Mouse (Mus musculus): Measurements from ENCODE around the gene Col5a1.

Col5a1 gene

GRCm38 (mm10) chr2:27886148-27886551 is at the start of gene Col5a1:
Col5a1 (plus strand) TSS chr2:27886425.
- DNase-seq (ENCODE audit: low read depth in 1 of 2, low spot score in 2 of 2) = no peak

- DNase-seq (ENCODE audit: low read depth in 1 of 2, low spot score in 2 of 2) = no peak
Observed at GRCm38 (mm10) chr2:27838112-27838511, 48.1 kb upstream of the Col5a1 start.

GRCm38 (mm10) chr2:27840890-27841289 is 45.3 kb upstream of the Col5a1 start:
- DNase-seq (ENCODE audit: low read depth in 1 of 2, low spot score in 2 of 2) = no peak

GRCm38 (mm10) chr2:27842893-27843292 is 43.3 kb upstream of the Col5a1 start:
- no peak for DNase-seq (ENCODE audit: low read depth in 1 of 2, low spot score in 2 of 2)

- DNase-seq (ENCODE audit: low read depth in 1 of 2, low spot score in 2 of 2) = no peak
Observed at GRCm38 (mm10) chr2:27844885-27845284, 41.3 kb upstream of the Col5a1 start.

- DNase-seq (ENCODE audit: low read depth in 1 of 2, low spot score in 2 of 2) = no peak
Observed at GRCm38 (mm10) chr2:27847001-27847400, 39.2 kb upstream of the Col5a1 start.

- no peak for DNase-seq (ENCODE audit: low read depth in 1 of 2, low spot score in 2 of 2)
Observed at GRCm38 (mm10) chr2:27847851-27848435, 38.3 kb upstream of the Col5a1 start.

- DNase-seq (ENCODE audit: low read depth in 1 of 2, low spot score in 2 of 2) = no peak
Observed at GRCm38 (mm10) chr2:27848466-27848865, 37.8 kb upstream of the Col5a1 start.

GRCm38 (mm10) chr2:27858348-27858903 is 27.8 kb upstream of the Col5a1 start:
- DNase-seq (ENCODE audit: low read depth in 1 of 2, low spot score in 2 of 2) = no peak

- no peak for DNase-seq (ENCODE audit: low read depth in 1 of 2, low spot score in 2 of 2)
Observed at GRCm38 (mm10) chr2:27861576-27862238, 24.5 kb upstream of the Col5a1 start.

GRCm38 (mm10) chr2:27864491-27865365 is 21.5 kb upstream of the Col5a1 start:
- no peak for DNase-seq (ENCODE audit: low read depth in 1 of 2, low spot score in 2 of 2)

GRCm38 (mm10) chr2:27870586-27870985 is 15.6 kb upstream of the Col5a1 start:
- DNase-seq (ENCODE audit: low read depth in 1 of 2, low spot score in 2 of 2) = no peak

- no peak for DNase-seq (ENCODE audit: low read depth in 1 of 2, low spot score in 2 of 2)
Observed at GRCm38 (mm10) chr2:27871056-27871455, 15.2 kb upstream of the Col5a1 start.

GRCm38 (mm10) chr2:27872276-27872675 is 13.9 kb upstream of the Col5a1 start:
- no peak for DNase-seq (ENCODE audit: low read depth in 1 of 2, low spot score in 2 of 2)

- no peak for DNase-seq (ENCODE audit: low read depth in 1 of 2, low spot score in 2 of 2)
Observed at GRCm38 (mm10) chr2:27873030-27873429, 13.2 kb upstream of the Col5a1 start.

- no peak for DNase-seq (ENCODE audit: low read depth in 1 of 2, low spot score in 2 of 2)
Observed at GRCm38 (mm10) chr2:27874596-27874995, 11.6 kb upstream of the Col5a1 start.

GRCm38 (mm10) chr2:27875231-27875630 is 11.0 kb upstream of the Col5a1 start:
- no peak for DNase-seq (ENCODE audit: low read depth in 1 of 2, low spot score in 2 of 2)

GRCm38 (mm10) chr2:27875786-27876185 is 10.4 kb upstream of the Col5a1 start:
- DNase-seq (ENCODE audit: low read depth in 1 of 2, low spot score in 2 of 2) = no peak

- DNase-seq (ENCODE audit: low read depth in 1 of 2, low spot score in 2 of 2) = no peak
Observed at GRCm38 (mm10) chr2:27876724-27877504, 9.3 kb upstream of the Col5a1 start.

- DNase-seq (ENCODE audit: low read depth in 1 of 2, low spot score in 2 of 2) = no peak
Observed at GRCm38 (mm10) chr2:27878066-27878465, 8.2 kb upstream of the Col5a1 start.

GRCm38 (mm10) chr2:27883276-27883675 is 2.9 kb upstream of the Col5a1 start:
- no peak for DNase-seq (ENCODE audit: low read depth in 1 of 2, low spot score in 2 of 2)
